Mouse (Mus musculus) kidney, adult 2 months (tissue): Measurements from ENCODE around the gene Rufy3.

Experiments
- CTCF ChIP-seq: fragments of 200-500 bp; conservative IDR thresholded peaks from 2 replicates; pipeline ENCODE4 v1.5.1; 2011; ENCODE audit warnings: low read depth, mild to moderate bottlenecking, control low read depth, low read length, moderate library complexity, mixed read lengths; ENCODE audit not compliant: insufficient read depth, insufficient read length
- POLR2A ChIP-seq: fragments of 200-500 bp; IDR thresholded peaks from one replicate; pipeline ENCODE4 v1.6.1; 2011; ENCODE audit warnings: low read depth, low read length, control low read depth

DNA sequence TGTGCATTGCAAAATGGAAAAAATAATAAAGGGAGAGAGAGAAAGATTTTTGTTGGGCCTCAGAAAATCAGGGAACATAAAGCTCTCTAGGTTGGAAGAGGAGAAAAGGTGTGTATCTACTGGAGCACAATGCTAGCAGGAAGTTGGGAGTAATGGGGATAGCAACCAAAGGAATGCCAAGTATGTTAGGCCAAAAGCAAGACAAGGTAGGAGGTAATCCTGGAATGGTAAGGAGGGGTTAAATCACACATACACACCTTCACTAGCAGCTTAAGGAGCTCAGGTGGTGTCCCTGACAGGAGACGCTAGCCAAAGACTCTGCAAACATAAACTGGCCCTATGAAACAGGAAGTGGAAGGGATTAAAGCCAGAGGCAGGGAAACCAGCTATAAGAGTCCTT, 5.8 kb upstream of the Rufy3 start:
- TF ChIP-seq CTCF (no peak), POLR2A (no peak)
